Mouse (Mus musculus): Measurements from ENCODE around the gene Ubp1. TPM values are rescaled to one million over a fixed set of nuclear protein-coding genes. Genes with fewer than 3 reads are reported as not detected.
A peak's percentile ranks its signal among the peaks of the same experiment; 100 is the strongest.

Gene Ubp1
- total RNA-seq, 2 experiments from 2014 or later, result 37.0 to 42.3 TPM

DNA sequence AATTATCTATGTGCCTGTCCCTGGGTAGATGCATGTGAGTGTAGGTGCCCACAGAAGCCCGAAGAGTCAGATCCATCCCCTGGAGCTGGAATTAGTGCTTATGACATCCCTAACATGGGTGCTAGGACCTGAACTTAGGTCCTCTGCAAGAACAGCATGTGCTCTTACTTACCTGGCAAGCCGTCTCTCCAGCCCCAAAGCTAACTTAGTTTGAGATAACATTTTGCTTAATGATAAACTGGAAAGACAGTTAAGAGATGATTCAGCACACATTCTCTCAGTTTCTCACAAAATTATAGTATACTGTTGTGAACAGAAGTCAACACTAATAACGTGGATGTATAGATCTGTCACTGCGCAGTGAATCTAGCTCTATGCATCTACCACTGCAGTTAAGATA is 36.1 kb downstream of the Ubp1 start:
- no peak for DNase-seq (ENCODE audit: low spot score in 2 of 2)

- DNase-seq (ENCODE audit: low spot score in 2 of 2), result no peak
These were observed 38.2 kb downstream of the Ubp1 start for GRCm38 (mm10) chr9:113968967-113969366.

DNA sequence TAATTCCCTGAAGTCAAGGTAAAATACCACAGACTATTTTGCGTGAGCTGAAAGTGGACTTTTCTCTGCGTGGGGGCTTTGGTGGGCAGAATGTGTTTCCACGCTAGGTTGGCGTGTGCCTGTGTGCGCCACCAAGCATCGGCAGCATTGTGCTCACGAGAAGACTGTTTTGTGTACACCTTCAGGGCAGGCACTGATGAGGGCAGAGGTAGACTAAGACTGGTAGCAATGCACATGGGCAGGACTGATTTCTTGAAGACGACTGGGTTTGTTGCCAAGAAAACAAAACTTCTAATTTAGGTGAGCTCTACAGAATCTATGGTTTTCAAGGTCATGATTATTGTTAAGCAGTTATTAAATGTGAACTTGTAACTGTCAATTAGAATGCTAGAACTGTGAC is 38.7 kb downstream of the Ubp1 start:
- DNase-seq (ENCODE audit: low spot score in 2 of 2), result no peak

DNA sequence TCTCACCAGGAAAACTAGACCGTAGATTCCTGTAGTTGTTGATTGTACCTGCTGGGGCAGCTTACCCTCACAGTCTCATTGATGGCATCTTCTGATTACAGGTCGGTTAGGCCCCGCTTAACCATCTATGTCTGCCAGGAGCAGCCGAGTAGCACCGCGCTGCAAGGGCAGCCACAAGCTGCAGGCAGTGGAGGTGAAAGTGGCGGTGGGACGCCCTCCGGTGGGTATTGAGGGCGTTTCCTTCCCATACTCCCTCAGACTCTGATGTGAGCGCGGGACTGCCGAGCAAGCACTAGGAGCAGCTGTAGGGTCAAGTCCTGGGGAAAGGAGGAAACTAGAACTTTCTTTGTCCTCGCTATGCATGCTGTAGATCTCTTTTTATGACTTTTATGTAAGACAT is 39.3 kb downstream of the Ubp1 start:
- DNase-seq (ENCODE audit: low spot score in 2 of 2), result no peak

DNA sequence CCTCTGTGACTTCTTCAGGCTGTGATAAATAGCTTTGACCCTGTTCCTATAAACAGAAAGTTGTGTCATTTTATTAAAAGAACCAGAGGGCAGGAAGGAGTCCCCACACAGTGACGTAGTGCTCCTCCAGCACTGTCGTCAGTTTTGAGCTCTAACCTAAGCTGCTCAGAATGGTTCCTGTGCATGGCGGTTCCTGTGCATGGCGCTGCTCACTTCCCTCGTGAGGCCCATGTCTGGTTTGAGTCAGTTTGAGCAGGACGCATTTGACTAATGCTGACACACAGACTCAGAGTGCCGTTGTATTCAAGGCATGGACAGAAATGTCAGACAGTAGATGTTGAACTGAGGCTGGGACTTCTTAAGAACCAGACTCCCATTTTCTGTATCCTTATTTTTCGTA is 40.9 kb downstream of the Ubp1 start:
- DNase-seq (ENCODE audit: low spot score in 2 of 2), result no peak

DNA sequence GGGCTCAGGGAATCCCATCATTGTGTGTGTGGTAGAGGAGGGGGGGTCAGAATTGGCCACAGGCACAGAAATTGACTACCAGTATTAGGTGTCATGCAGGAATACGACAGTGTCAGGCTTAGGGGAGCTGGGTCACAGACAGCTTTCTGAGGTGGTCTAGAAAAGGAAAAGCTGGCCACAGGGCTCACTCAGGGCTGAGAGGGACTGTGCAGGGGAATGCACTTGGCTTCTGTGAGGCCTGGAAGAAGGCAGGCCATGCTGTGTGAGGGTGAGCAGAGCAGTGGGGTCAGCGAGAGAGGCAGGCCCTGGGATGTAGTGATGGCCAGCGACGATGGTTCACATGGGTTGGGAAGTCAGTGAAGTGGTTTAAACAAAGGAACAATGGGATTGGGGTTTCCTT is 43.1 kb downstream of the Ubp1 start:
- DNase-seq (ENCODE audit: low spot score in 2 of 2), result no peak

DNA sequence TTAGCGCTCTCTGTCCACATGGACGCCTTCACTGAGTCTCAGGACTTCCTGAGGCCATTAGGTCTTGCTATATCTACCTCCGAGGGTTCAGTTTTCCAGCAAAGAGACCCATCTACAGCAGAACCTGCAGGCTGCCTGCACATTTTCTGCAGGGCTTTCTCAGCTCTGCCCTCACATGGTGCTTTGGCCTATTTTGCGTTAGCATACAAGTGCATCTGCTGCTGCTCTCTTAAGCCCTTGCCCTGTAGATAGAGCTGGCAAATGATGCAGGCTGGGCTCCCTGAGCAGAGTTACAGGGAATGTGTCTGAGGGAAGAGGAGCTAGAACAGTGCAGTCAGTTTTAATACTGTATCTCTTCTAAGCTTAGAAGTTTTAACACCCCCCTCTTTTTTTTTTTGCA is 44.2 kb downstream of the Ubp1 start:
- no peak for DNase-seq (ENCODE audit: low spot score in 2 of 2)

GRCm38 (mm10) chr9:113975442-113975841 is 44.7 kb downstream of the Ubp1 start:
- no peak for DNase-seq (ENCODE audit: low spot score in 2 of 2)

GRCm38 (mm10) chr9:113976264-113976663 is 45.5 kb downstream of the Ubp1 start:
- no peak for DNase-seq (ENCODE audit: low spot score in 2 of 2)

DNA sequence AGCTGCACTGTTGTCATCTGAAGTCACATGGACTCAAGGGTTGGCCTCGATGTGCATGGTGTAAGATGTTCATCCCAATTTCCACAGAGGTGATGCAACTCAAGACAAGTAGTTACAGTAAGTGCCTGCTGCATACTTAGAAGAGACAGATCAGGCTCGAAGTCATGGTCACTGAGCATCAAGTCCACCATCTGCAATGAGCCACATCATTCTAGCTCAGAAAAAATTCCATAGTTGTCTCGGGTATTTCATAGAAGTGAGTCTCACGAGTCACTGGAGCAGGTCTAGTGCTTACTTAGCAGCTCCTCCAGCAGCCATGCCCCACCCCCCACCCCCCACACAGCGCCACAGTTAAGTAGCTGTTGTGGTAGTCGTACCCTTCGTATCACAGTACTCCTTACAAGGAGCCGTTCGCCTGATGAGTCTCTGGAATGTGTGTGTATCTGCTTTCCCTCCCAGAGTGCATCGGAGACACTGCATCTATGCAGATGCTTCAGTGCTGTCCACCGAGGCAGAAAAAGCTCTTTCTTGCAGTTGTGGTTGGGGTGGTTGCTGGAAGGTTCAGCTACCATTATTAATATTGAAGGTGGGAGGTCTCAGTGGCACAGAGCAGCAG is 46.6 kb downstream of the Ubp1 start:
- DNase-seq (ENCODE audit: low spot score in 2 of 2), result no peak

GRCm38 (mm10) chr9:113978656-113979055 is 47.9 kb downstream of the Ubp1 start:
- no peak for DNase-seq (ENCODE audit: low spot score in 2 of 2)

GRCm38 (mm10) chr9:113979356-113979755 is 48.6 kb downstream of the Ubp1 start:
- DNase-seq (ENCODE audit: low spot score in 2 of 2), result no peak

DNA sequence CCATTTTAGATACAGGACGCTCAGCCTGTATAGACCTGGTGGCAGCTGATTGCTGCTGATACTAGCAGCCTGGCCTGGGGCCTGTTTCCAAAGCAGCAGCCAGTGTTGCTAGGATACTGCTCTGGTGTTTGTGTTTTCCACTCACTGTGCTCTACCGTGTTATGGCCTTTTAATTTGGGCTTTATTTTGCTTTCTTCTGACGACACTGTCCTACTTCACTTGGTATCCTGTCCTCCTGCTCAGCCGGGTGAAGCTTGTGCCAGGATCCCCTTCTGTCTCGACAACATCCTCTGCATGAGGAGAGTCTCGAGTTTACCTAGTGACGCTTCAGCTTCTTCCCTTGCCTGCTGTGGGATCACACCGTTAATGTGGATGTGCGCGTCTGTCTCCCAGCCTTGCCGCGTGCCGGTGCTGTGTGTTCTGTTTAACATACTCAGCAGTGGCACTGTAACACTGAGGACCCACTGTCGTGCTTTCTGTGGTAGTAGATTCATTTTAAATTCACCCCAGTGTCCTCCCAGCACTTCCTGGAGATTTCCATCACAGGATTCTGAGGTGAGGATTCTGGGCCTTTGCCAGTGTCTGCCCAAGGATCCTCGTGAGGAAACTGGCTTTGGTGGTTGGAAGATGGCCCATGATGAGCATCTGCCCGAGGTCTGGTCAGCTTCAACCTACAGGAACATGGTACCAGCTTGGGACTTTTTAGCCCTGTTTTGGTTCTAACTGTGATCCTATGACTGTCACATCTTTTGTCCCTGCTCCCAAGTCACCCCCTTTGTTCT is 50.6 kb downstream of the Ubp1 start:
- no peak for DNase-seq (ENCODE audit: low spot score in 2 of 2)

DNA sequence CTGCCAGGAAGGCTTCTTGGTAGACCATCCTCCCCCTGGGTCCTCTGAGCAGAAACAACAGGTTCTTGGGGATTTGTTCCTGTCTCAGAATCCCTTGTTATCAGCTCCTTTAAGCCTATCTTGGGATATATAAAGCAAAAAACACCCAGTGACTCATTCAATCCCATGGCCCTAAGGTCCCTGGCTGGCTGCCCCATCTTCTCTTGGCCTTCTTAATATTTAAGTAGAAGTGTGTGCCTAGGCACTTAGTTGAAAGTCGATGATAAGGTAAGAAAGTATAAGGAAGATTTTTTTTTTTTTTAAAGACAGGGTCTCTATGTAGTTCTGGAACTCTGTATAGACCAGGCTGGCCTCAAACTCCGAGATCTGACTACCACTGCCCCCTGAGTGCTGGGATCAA is 51.7 kb downstream of the Ubp1 start:
- no peak for DNase-seq (ENCODE audit: low spot score in 2 of 2)

DNA sequence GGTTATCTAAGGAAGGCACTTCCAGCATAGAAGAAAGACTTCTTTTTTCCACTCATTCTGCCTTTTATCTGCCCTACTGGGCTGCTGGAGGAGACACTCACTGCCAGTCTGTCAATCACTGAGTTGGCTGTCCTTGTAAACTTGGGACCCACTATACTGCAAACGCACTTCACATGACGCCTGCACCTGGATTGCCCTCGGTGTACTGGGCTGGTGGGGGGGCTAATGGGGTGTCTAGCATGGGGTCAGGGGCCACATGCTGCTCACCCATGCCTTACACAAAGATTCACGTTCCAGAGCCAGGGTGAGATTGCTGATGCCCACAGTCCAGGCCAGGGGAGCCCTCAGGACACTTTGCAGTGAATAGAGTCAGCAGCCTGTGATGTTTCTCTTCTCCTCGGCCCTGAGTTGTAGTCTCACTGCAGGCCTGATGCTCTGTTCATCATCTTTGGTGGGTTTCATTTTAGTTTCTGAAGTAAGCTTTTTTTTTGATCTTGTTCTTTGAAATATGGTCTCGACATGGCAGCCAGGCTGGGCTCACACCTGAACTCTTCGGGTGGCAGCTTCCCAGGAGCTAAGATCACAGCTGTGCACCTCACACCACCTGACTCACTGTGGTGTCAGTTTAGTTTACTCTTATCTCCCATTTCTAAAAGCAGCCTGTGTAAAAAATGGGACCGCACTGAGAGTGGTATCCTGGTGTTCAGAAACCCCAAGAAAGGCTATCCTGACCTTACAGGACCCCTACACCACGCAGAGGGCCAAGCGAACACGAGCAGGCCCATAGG is 52.3 kb downstream of the Ubp1 start:
- DNase-seq (ENCODE audit: low spot score in 2 of 2), result no peak

- DNase-seq (ENCODE audit: low spot score in 2 of 2), result no peak
These were observed 54.3 kb downstream of the Ubp1 start for GRCm38 (mm10) chr9:113984946-113985620.

DNA sequence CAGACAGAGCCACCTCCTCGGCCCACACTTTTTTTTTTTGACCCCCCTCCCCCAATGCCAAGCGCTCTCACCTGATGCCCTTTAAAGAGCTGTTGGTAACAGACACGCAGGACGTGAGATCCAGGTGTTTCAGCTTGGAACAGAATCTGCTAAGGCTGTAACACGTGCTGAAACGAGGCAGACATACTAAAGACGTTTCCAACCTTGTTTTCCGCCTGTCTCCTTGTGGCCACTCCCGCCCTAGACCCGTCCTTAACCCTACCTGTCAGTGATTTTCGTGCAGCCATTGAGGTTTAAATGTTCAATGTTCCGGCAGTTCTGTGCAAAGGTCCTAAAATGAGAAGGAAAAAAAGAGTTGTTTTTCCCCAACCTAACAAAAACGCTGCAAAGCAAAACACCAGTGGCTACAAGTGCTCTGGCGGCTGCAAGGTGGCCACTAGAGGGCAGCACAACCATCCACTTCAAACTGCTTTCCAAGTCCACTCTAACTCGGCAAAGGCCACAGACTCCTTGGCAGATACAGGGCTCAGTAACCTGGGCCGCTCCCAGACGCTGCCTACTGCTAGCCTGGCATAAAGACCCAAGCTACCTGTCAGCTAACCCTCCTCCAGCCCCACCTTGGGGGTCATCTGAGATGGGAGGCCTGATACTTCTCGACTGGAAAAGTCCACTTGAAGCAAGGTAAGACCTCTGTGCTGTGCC is 60.0 kb downstream of the Ubp1 start:
- DNase-seq (ENCODE audit: low spot score in 2 of 2), result peak; percentile 71 to 81

- no peak for DNase-seq (ENCODE audit: low spot score in 2 of 2)
These were observed 62.1 kb downstream of the Ubp1 start for GRCm38 (mm10) chr9:113992810-113993209.

DNA sequence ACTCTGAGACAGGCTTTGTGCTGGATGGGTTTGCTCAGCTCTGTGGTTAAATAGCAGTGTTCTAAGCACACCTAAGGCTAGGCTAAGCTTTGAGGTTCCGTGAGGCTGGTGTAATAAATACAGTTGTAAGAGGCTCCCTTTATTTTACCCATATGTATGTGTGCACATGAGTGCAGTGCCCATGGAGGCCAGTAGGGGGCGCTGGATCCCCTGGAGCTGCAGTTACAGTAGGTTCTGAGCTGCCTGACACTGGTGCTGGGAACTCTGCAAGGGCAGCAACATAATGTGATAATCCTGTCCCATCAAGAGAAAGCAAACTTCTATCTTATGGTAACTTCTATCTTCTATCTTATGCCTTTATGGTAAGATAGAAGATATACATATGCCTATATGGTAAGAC is 67.6 kb downstream of the Ubp1 start:
- no peak for DNase-seq (ENCODE audit: low spot score in 2 of 2)

GRCm38 (mm10) chr9:114006801-114007200 is 76.1 kb downstream of the Ubp1 start:
- DNase-seq (ENCODE audit: low spot score in 2 of 2), result no peak

DNA sequence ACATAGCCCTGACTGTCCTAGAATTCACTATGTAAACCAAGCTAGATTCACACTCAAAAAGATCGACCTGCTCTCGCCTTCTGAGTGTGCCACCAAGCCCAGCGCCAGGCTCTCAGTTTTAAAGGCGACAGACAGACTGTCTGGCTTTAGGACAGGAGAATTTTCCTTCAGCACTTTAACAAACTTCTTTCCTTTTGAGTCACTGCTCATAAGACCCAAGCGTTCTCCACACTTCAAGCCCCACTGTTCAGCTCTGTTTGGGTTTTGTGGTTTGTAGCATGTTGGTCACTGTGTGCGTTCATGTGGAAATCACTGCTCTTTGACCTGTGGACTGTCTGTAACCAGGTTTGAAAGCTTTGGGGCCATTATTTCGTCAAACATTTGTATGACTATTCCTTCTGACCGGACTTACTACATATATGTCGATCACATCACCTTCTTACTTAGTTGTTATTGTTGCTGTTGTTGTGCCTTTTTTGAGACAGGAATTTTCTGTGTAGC is 77.2 kb downstream of the Ubp1 start:
- no peak for DNase-seq (ENCODE audit: low spot score in 2 of 2)
